Mouse (Mus musculus) frontal cortex, postnatal 10 days (tissue): ENCODE measurements around the gene Katnal1.
A peak's percentile ranks its signal among the peaks of the same experiment; 100 is the strongest.

ENCODE experiments used
- DNase-seq, 2 experiments: peaks; one replicate each; pipeline ENCODE4 v3.0.0; 2022; ENCODE audit warnings: low spot score in 2 of 2, mixed read lengths in 1 of 2

The Katnal1 gene

GRCm38 (mm10) chr5:148929116-148929449 lies at the start of gene Katnal1:
Gene Katnal1 (minus strand): TSS chr5:148929320.
- no peak for DNase-seq

DNA sequence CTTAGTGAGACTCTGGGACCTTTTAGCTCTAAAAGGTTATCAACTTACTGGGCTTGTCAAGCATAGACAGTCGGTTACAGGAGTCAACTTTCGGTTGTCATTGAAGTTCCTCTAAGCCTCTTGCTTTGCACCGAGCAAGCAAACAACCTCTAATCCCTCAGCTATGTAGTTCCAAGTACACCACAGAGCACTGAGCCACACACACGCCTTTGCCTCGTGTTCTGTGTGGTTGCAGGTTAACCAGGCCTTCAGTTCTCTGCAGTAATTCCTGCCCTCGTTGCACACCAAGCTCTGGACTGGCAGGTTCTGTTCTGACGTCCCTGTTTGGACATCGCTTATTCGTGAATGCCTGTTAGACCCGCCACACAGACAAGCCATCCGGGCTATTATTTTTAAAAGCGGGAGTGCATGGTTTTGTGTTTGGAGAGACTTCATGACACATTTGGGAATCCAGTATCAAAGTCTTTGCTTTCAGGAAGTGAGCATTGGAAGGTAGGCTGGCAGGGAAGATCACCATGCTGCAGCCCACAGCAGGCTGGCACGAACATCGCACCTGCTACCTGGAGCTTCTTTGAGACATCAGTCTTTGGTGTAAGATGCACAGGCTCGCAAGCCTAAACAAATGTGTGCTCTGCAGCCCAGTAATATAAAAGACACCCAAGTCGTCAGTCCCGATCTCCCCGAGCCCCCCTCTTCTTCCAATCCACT lies 49.5 kb upstream of the Katnal1 start:
- no peak for DNase-seq

- no peak for DNase-seq
These were observed 48.8 kb upstream of the Katnal1 start for GRCm38 (mm10) chr5:148977698-148978457.

DNA sequence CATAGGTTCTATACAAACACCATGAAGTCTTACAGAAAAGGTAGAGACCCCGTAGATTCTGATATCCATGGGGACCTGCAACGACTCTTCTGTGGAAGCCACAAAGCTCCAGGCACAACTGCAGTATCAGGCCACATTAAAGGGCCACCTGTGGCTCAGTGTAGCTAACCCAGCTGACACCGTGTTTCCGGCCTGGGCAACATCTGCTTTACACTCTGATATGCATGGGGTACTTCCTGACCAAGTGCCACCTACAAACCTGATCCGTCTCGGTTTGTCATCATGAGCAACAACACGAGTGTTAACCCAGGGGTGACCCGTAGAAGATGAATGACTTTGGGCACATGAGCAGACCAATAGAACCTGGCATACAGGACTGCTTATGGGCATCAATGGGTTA lies 47.8 kb upstream of the Katnal1 start:
- DNase-seq: no peak

DNA sequence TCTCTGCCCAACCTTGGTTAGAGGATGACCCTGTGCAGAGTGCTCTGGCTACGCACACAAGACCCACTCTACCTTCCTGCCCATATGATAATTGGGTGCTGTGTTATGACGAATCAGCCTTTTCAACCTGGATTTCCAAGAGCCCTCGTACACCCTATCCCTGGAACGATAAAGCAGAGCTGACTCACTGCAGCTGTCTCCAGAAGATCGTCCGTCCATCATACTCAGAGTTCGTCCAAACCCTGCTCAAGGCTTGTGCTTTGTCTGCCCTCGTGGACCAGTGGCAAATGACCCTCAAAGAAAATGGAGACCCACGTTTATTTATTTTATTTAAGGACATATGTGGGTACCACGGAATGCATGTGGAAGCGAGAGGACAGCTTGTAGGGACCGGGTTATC lies 45.9 kb upstream of the Katnal1 start:
- DNase-seq: no peak

DNA sequence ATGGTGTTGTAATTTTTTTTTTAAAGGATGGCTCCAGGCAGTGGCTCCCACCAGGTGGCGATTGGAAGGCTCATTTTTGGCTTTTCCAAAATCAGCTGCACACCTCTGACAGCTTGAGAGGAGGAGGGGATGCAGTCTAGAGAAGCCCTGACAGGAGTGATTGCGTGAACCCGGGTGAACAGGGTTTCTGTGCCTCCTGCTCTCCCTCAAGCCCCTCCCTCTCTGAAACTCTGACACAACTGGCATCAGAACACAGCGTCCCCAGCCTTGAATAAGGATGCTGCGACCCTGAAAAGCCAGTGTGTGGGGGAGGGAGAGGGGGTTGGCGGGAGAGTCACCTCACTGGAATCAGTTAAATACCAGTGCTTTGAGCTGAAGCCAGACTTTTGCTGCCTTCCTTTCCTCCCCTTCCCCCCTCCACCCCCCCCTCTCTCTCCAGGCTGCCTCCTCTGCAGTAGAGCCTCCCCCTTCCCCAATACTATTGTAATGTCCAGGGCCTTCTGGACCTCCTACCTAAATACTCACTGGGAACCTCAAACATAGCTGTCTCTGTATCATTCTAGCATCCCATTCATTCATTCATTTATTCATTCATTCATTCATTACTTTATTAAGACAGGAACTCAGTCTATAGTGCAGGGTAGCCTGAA lies 44.0 kb upstream of the Katnal1 start:
- no peak for DNase-seq

DNA sequence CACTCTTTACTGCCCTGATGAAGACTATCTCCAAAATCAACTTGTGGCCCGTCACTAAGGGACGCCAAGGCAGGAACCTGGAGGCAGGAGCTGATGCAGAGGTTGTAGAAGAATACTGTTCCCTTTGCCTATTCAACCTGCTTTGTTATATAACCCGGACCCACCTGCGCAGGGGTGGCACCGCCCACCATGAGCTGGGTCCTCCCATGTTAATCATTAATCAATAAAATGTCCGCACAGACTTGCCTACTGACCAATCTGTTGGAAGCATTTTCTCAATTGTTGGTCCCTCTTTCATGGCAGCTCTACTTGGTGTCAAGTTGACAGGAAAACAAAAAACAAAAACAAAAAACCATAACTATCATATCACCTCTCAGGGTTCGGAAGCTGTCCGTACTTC lies 43.0 kb upstream of the Katnal1 start:
- DNase-seq: no peak

DNA sequence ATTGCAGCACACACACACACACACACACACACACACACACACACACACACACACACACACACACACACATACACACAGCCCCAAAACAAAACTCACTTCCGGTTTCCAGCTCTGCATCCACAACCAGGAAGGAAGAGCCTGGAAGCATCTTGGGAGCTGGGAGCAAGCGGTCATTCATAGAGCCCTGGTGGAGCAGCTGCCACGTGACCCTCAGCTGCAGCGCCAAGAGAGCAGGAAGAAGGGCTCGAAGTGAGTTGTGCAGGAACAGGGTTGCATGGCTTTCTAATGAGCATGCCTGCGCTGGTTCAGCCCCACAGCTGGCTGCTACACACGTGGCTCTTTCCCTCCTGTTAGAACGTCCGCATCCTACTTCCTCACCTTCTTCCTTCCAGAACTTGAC lies 40.5 kb upstream of the Katnal1 start:
- DNase-seq: no peak

GRCm38 (mm10) chr5:148968958-148969576 lies 39.9 kb upstream of the Katnal1 start:
- DNase-seq: no peak

GRCm38 (mm10) chr5:148968179-148968578 lies 39.1 kb upstream of the Katnal1 start:
- DNase-seq: no peak

- DNase-seq: no peak
These were observed 37.3 kb upstream of the Katnal1 start for GRCm38 (mm10) chr5:148966395-148966794.

- peak; percentile 66 to 79 for DNase-seq
These were observed 36.7 kb upstream of the Katnal1 start for GRCm38 (mm10) chr5:148965691-148966333.

DNA sequence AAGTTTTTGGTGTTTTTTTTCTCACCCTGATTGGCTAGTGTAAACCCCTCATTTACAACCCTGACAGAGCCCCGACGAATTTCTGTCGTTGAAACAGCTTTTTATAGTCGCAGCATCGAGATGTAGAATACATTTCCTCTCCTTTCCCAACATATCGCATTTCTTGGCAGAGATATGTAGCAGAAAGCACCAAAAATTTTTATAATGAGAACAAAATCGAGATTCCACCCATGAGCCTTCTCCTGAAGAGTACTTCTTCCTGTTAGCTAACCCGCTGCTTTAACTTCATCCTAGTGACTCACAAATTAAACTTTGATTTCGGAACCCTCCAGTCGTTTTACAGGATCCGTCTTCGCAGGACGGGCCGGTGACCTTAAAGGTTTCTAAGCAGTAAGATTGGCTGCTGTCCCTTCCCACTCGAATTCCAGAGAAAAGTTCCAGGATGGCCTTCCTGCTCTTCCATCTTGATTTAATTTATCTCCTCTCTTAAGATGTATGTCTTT lies 36.0 kb upstream of the Katnal1 start:
- DNase-seq: no peak

- DNase-seq: no peak
These were observed 35.1 kb upstream of the Katnal1 start for GRCm38 (mm10) chr5:148964251-148964650.

GRCm38 (mm10) chr5:148960211-148960610 lies 31.1 kb upstream of the Katnal1 start:
- DNase-seq: no peak

DNA sequence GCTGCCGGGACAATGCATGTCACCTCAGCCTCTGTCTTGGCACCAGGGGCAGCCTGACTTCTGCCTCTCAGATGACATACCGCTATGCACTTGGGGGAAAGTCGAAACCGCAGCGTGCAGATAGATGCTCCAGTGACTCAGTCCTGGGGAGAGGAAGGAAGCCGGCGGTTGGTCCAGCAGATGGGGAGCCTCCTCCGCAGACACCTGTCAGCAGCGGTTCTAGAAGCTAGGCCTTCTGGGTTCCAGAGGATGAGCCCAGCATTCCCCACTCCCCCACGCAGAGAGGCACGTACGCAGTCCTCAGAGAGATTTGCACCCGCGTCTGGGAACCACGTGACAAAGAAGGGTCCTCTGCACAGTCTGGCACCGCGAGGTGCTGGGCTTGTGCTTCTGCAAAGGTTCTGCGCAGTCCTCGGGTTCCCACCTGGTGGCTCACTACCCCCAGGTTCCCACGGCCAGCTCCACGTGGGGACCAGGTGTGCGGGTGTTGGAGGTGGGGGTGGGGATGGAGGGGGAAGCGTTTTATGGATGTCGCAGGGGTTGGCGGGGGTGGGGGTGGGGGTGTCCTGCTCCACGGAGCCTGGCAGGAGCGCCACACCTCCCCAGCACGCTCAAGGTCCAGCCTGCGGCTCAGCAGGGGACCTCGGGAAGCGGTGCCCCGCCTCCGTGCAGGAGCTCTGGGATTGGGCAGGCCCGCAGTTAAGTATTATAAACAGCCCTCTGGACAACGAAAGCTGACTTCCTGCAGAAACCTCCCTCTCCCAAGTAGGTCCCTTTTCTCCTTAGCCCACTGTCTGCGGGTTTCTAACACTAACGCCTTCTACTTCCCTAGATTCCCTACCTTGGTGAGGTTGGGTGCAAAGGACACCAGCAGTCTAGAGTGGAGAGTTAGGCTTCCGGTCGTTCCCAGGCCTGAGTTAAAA lies 30.2 kb upstream of the Katnal1 start:
- peak; percentile 44 to 67 for DNase-seq

DNA sequence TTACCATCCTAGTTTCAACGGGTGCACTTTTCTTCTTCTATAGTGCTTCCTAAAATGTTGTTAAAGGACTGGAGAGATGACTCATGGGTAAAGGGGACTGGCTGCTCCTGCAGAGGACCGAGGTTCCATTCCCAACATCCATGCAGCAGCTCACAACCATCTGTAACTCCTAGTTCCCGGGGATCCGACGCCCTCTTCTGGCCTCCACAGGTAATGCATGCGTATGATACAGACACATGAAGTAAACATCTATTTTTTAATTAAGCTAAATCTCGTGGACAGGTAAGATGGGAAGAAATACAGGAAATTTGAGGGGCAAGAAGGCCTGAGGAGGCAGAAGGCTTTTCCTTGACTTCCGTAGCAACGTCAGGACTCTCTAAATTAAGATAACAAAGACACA lies 29.2 kb upstream of the Katnal1 start:
- DNase-seq: no peak

DNA sequence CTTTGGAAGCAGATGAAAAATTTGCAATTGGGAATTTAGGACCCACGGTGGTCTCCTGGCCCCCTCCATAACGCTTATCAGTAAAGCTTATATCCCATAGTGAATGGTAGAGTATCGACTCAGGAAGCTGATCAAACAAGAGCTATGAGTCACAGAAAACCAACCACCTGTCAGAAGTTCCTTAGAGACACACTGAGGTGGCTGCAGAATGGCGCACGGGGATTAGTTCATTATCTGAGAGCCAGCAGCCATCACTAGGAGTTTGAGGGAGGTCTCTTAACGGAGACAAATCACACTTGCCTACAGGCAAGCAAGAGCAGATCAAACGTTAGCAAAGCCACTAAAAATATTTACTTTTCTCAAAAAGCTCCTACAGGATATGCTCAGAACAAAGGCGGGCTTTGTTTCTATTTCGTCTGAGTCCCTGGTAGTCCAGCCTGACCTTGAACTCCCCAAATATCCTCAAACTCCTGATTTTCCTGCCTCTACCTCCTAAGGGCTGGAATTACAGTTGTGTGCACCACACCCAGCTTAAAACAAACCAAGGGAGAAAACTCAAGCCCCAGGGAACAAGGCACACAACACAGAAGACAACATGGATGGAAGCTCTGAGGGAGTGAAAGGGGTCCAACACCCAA lies 27.9 kb upstream of the Katnal1 start:
- DNase-seq: no peak

DNA sequence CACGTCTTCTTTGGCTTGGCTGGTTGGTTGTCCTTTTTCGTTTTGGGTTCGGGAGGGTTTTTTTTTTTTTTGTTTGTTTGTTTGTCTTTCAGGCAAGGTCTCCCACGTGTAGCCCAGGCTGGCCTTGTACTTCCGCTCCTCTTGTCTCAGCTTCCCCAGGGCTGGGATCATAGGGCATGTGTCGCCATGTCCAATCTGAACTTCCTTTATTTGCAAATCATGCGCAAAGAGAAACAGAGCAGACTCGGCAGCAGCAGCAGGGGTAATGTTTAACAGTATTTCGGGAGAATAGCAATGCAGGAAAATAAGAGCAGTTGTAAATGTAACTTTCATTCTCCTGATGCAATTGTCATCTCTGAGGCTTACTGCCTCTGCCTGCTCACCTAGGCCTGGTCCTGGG lies 27.0 kb upstream of the Katnal1 start:
- DNase-seq: no peak

DNA sequence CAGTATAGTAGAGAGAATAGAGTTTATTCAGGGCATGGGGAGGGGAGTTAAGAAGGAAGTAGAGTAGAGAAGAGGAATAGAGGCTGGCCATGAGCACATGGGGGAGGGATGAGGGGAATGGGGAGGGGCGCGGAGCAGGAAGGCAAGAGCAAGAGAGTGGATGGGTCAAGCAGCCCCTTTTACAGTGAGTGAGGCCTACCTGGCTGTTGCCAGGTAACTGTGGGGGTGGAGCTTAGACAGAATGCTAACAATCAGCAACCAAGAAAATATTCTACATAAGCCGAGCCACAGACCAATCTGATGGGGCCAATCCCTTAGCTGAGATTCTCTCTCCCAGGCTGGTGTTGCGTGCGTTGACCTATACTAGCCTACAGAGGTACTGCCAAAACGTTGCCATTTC lies 26.5 kb upstream of the Katnal1 start:
- DNase-seq: no peak
